Mouse (Mus musculus) cerebellum, adult 9-10 months (tissue): ENCODE results near the gene Tnrc6a.
"Not testable (repeated sequence)": the region's sequence is repeated elsewhere in the genome, so short reads cannot be mapped to it uniquely, and the experiment has no call there.

Experiments
- DNase-seq: peaks from one replicate; pipeline ENCODE4 v3.0.0; 2022

The Tnrc6a gene

GRCm38 (mm10) chr7:123123665-123124298 is at the start of gene Tnrc6a:
Gene Tnrc6a (plus strand): TSS chr7:123123885.
- peak; percentile 94 for DNase-seq

GRCm38 (mm10) chr7:123082236-123082635 is 41.4 kb upstream of the Tnrc6a start:
- no peak for DNase-seq

- DNase-seq, result no peak
Observed at GRCm38 (mm10) chr7:123083441-123084123, 40.1 kb upstream of the Tnrc6a start.

- DNase-seq, result peak; percentile 36
Observed at GRCm38 (mm10) chr7:123084180-123084691, 39.4 kb upstream of the Tnrc6a start.

- DNase-seq, result no peak
Observed at GRCm38 (mm10) chr7:123084708-123085107, 39.0 kb upstream of the Tnrc6a start.

- DNase-seq, result no peak
Observed at GRCm38 (mm10) chr7:123088920-123089319, 34.8 kb upstream of the Tnrc6a start.

- no peak for DNase-seq
Observed at GRCm38 (mm10) chr7:123096344-123097120, 27.2 kb upstream of the Tnrc6a start.

GRCm38 (mm10) chr7:123097891-123098750 is 25.6 kb upstream of the Tnrc6a start:
- DNase-seq, result peak; percentile 32

GRCm38 (mm10) chr7:123101295-123101694 is 22.4 kb upstream of the Tnrc6a start:
- DNase-seq, result no peak

- DNase-seq, result not testable (repeated sequence)
Observed at GRCm38 (mm10) chr7:123105381-123105780, 18.3 kb upstream of the Tnrc6a start.

GRCm38 (mm10) chr7:123105906-123106305 is 17.8 kb upstream of the Tnrc6a start:
- DNase-seq, result no peak

GRCm38 (mm10) chr7:123106326-123106725 is 17.4 kb upstream of the Tnrc6a start:
- no peak for DNase-seq

GRCm38 (mm10) chr7:123108058-123109055 is 15.3 kb upstream of the Tnrc6a start:
- DNase-seq, result no peak

GRCm38 (mm10) chr7:123109361-123110000 is 14.2 kb upstream of the Tnrc6a start:
- DNase-seq, result no peak

- no peak for DNase-seq
Observed at GRCm38 (mm10) chr7:123110135-123110534, 13.6 kb upstream of the Tnrc6a start.

- no peak for DNase-seq
Observed at GRCm38 (mm10) chr7:123113590-123113989, 10.1 kb upstream of the Tnrc6a start.

GRCm38 (mm10) chr7:123116799-123117198 is 6.9 kb upstream of the Tnrc6a start:
- DNase-seq, result no peak

GRCm38 (mm10) chr7:123117209-123117608 is 6.5 kb upstream of the Tnrc6a start:
- no peak for DNase-seq

- no peak for DNase-seq
Observed at GRCm38 (mm10) chr7:123120516-123120915, 3.2 kb upstream of the Tnrc6a start.

GRCm38 (mm10) chr7:123124299-123124716 is 623 bp downstream of the Tnrc6a start:
- no peak for DNase-seq

GRCm38 (mm10) chr7:123124735-123125181 is 1.1 kb downstream of the Tnrc6a start:
- peak; percentile 51 for DNase-seq
